Mouse (Mus musculus) leukemia stem cell, adult 10-12 weeks (primary cell): ENCODE measurements around the gene Fa2h. TPM values are rescaled to one million over a fixed set of nuclear protein-coding genes. Genes with fewer than 3 reads are reported as not detected.

Experiments used
- polyA plus RNA-seq: library from polyadenylated mRNA; stranded (reverse); fragments of >175 nt; gene quantifications from 2 replicates; pipeline ENCODE4 v1.2.3, GENCODE M21; 2012; ENCODE audit warnings: low replicate concordance

The Fa2h gene
- polyA plus RNA-seq: not detected in 2 replicates

DNA sequence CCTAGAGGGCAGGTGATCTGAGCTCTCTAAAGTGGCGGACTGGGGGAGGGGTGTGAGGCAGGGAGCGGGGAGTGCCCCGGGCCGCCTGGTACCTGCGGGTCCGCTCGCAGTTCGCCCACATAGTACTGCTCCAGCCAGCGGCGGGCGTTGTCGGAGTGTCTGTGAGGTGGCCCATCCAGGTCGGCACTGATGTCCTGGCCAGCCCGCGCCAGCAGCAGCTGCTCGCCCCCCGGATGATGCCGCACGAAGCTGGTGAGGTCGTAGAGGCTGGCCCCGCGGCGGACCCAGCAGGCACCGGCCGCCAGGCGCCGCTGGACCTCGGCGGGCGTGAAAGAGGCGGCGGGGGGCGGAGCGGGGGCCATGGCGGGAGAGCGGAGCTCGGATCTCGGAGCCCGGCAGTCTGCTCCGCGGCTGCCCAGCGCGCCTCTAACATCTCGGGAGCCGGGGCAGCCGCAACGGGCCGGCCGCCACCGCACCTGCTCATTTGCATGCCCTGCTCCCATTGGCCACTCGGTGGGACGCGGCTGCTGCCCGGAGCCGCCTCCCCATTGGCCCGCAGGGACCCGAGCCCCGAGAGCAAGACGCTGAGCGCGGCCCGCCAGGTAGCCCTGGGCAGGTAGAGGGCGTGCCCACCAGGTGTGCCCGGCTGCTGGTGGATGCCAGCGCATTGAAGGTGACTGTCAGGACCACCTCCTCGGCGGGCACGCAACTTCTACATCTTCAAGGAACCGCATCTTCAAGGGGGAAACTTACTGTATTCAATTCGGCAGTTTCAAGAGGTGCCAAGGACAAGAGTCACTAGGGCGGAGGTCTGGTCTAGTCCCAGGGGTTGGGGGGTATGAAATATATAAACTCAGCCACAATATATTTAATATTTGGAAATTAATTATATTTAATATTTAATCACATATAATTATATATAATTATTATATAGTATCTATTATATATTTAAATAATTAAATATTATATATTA lies at the start of gene Fa2h:
TSS of gene Fa2h (minus strand) at position 434 of the 973 bp plus-strand sequence.

GRCm38 (mm10) chr8:111337890-111338347 lies 55.7 kb downstream of the Fa2h start, which contains the start of gene Mlkl:
Gene Mlkl, minus strand, starts transcription at chr8:111338177.

DNA sequence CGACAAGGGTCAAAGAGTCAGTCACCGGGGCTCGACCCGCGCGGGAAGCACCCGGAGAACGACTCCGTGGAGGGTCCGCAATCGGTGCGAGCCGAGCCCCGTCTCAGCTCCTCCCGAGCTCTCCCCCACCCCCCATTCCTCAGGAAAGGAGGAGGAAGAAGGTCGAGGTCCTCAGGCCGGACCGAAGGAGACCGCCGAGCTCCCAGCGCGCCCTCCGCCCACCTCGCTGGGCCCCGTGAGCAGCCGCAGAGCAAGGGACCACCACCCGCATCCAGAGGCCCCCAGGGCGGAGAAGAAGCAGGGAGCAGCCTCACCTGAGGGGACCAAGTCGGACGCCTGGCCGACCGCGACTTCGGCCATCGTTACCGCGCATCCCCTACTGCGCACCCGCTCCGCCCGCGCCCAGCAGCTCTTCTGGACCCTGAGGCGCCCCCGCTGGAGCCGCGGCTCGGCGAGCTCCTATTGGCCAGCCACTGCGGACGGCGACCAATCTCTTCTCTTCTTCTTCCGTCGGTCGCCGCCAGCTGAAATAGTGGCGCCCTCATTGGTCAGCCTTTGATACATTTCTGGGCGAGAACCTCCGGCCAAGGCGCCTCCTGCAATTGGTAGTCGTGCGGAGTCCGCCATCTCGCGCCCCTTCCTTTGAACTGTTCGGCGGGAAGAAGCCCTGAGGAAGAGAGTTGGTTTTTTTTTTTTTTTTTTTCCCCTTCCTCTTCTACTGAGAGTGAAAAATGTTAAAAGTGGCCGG lies 93.6 kb downstream of the Fa2h start, which contains the start of gene Rfwd3:
TSS of gene Rfwd3 (minus strand) at position 402 of the 748 bp plus-strand sequence.

Other genes starting within 250 kb of the Fa2h start
- 16.2 and 22.4 TPM in 2 replicates for gene Glg1, start 134.6 kb downstream of the Fa2h start, polyA plus RNA-seq
- 2.0 and 7.6 TPM in 2 replicates for gene Rfwd3, start 93.6 kb downstream of the Fa2h start, polyA plus RNA-seq
- 1.4 and 1.6 TPM in 2 replicates for gene Mlkl, start 55.6 kb downstream of the Fa2h start, polyA plus RNA-seq
- gene Wdr59, start 128.3 kb upstream of the Fa2h start, polyA plus RNA-seq: 0.65 and 2.8 TPM in 2 replicates
- gene Znrf1, start 142.3 kb upstream of the Fa2h start, polyA plus RNA-seq: 25.0 and 27.6 TPM in 2 replicates
- 0.17 and 0.60 TPM in 2 replicates for gene Ldhd, start 236.6 kb upstream of the Fa2h start, polyA plus RNA-seq
- gene Zfp1, start 249.6 kb upstream of the Fa2h start, polyA plus RNA-seq: 4.1 and 5.7 TPM in 2 replicates